Mouse (Mus musculus) C2C12 (cell line): ENCODE results near the gene Atic.

Experiments
- CTCF ChIP-seq: IDR thresholded peaks from one replicate; pipeline ENCODE4 v1.5.1; 2011; ENCODE audit not compliant: control insufficient read depth, insufficient read depth, insufficient read length
- MAX ChIP-seq: IDR thresholded peaks from one replicate; pipeline ENCODE4 v1.6.1; 2011; ENCODE audit warnings: mild to moderate bottlenecking, control low read depth
- MYOD1 ChIP-seq: IDR thresholded peaks from one replicate; pipeline ENCODE4 v1.6.1; 2011; ENCODE audit warnings: low read depth; ENCODE audit not compliant: control insufficient read depth, insufficient read length
- MYOG ChIP-seq: IDR thresholded peaks from one replicate; pipeline ENCODE4 v1.6.1; 2011; ENCODE audit not compliant: control insufficient read depth, insufficient read length; ENCODE audit errors: extremely low read depth
- USF1 ChIP-seq: IDR thresholded peaks from one replicate; pipeline ENCODE4 v1.6.1; 2011; ENCODE audit warnings: low read depth, mild to moderate bottlenecking, control low read depth, moderate library complexity

GRCm38 (mm10) chr1:71556688-71557612 is at the start of gene Atic:
- no peak for TF ChIP-seq CTCF
- TF ChIP-seq MYOG: no peak
- peak; percentile 90 for TF ChIP-seq USF1
- no peak for TF ChIP-seq MYOD1
- TF ChIP-seq MAX: peak; percentile 95
